Mouse (Mus musculus) forebrain, embryonic 13.5 days (tissue): ENCODE measurements around the gene Zbtb38. TPM values are rescaled to one million over a fixed set of nuclear protein-coding genes. Genes with fewer than 3 reads are reported as not detected.

Experiments used
- ATAC-seq: fragments of 200-750 bp; cut with Nextera tagmentation; 2 replicates; pipeline ENCODE4 v1.8.0; 2017
- H3K27ac ChIP-seq: fragments of 300-500 bp; sonication (generic); 2 replicates; pipeline ENCODE4 v1.5.1; 2015; ENCODE audit warnings: inconsistent platforms, mild to moderate bottlenecking, moderate library complexity
- H3K27me3 ChIP-seq: fragments of 300-500 bp; sonication (generic); 2 replicates; pipeline ENCODE4 v1.6.1; 2015; ENCODE audit warnings: mild to moderate bottlenecking, inconsistent platforms
- H3K36me3 ChIP-seq: fragments of 300-500 bp; sonication (generic); 2 replicates; pipeline ENCODE4 v1.6.1; 2015; ENCODE audit warnings: mild to moderate bottlenecking, inconsistent platforms; ENCODE audit not compliant: poor library complexity, severe bottlenecking
- H3K4me1 ChIP-seq: fragments of 300-500 bp; sonication (generic); 2 replicates; pipeline ENCODE4 v1.6.1; 2015; ENCODE audit warnings: inconsistent platforms
- H3K4me2 ChIP-seq: fragments of 300-500 bp; sonication (generic); 2 replicates; pipeline ENCODE4 v1.6.1; 2015; ENCODE audit warnings: inconsistent platforms, mild to moderate bottlenecking, moderate library complexity
- H3K4me3 ChIP-seq: fragments of 300-500 bp; sonication (generic); 2 replicates; pipeline ENCODE4 v1.5.1; 2015; ENCODE audit warnings: mild to moderate bottlenecking, inconsistent platforms
- H3K9ac ChIP-seq: fragments of 300-500 bp; sonication (generic); 2 replicates; pipeline ENCODE4 v1.6.1; 2015; ENCODE audit warnings: mild to moderate bottlenecking, inconsistent platforms
- H3K9me3 ChIP-seq: fragments of 300-500 bp; sonication (generic); replicated peaks from 2 replicates; pipeline ENCODE4 v1.6.1; 2016; ENCODE audit warnings: inconsistent platforms
- WGBS: fragments of 180-500 bp; shearing (Covaris S2); methylation state at CpG from one replicate; pipeline ENCODE4 v1.1.7; 2015; 5-methylcytosine and 5-hydroxymethylcytosine counted together
- polyA plus RNA-seq: library from polyadenylated mRNA; unstranded; fragments of >200 nt; fragmentation: Nextera tagmentation; extraction: Ambion mirVana; gene quantifications from 2 replicates; pipeline ENCODE4 v1.2.1, GENCODE M21; 2015

The Zbtb38 gene
- polyA plus RNA-seq, 1 experiment from 2014 or later, result 30.5 TPM

- Histone ChIP-seq H3K27me3 (no peaks in the 10 kb centered on the region), H3K4me1 (no peaks in the 10 kb centered on the region), H3K9me3 (no peaks in the 10 kb centered on the region), H3K27ac (no peak overlapping the region), H3K9ac (no peak overlapping the region), H3K4me2 (no peak overlapping the region), H3K4me3 (no peak overlapping the region), H3K36me3 (no peaks in the 10 kb centered on the region)
- 76% methylated on average over 5 of the region's 5 CpGs for WGBS
- ATAC-seq, result no peak
These were observed 30.6 kb upstream of the Zbtb38 start for GRCm38 (mm10) chr9:96783258-96783657.

- no peak overlapping the region for H3K9ac ChIP-seq
- H3K27ac ChIP-seq, result no peak overlapping the region
- no peaks in the 10 kb centered on the region for H3K9me3 ChIP-seq
- 75% methylated on average over 8 of the region's 8 CpGs for WGBS
- no peak for ATAC-seq
- H3K36me3 ChIP-seq, result no peaks in the 10 kb centered on the region
- H3K4me1 ChIP-seq, result no peaks in the 10 kb centered on the region
- H3K27me3 ChIP-seq, result no peaks in the 10 kb centered on the region
- H3K4me2 ChIP-seq, result no peak overlapping the region
- no peak overlapping the region for H3K4me3 ChIP-seq
These were observed 29.4 kb upstream of the Zbtb38 start for GRCm38 (mm10) chr9:96782062-96782461.

GRCm38 (mm10) chr9:96773146-96773545, 20.5 kb upstream of the Zbtb38 start:
- no peak overlapping the region for H3K4me3 ChIP-seq
- H3K27me3 ChIP-seq, result no peaks in the 10 kb centered on the region
- no peak overlapping the region for H3K9ac ChIP-seq
- H3K4me2 ChIP-seq, result no peak overlapping the region
- H3K36me3 ChIP-seq, result no peaks in the 10 kb centered on the region
- H3K27ac ChIP-seq, result no peak overlapping the region
- 8% methylated on average over 6 of the region's 6 CpGs for WGBS
- H3K9me3 ChIP-seq, result no peaks in the 10 kb centered on the region
- no peaks in the 10 kb centered on the region for H3K4me1 ChIP-seq
- no peak for ATAC-seq

GRCm38 (mm10) chr9:96770443-96770842, 17.8 kb upstream of the Zbtb38 start:
- no peak for ATAC-seq
- 78% methylated on average over 3 of the region's 3 CpGs for WGBS
- no peaks in the 10 kb centered on the region for H3K36me3 ChIP-seq
- H3K4me3 ChIP-seq, result no peak overlapping the region
- H3K9ac ChIP-seq, result no peak overlapping the region
- H3K27me3 ChIP-seq, result no peaks in the 10 kb centered on the region
- no peaks in the 10 kb centered on the region for H3K9me3 ChIP-seq
- H3K27ac ChIP-seq, result no peak overlapping the region
- no peaks in the 10 kb centered on the region for H3K4me1 ChIP-seq
- H3K4me2 ChIP-seq, result no peak overlapping the region

GRCm38 (mm10) chr9:96769651-96770050, 17.0 kb upstream of the Zbtb38 start:
- no peak overlapping the region for H3K4me2 ChIP-seq
- no peak overlapping the region for H3K27ac ChIP-seq
- H3K36me3 ChIP-seq, result no peaks in the 10 kb centered on the region
- H3K4me1 ChIP-seq, result no peaks in the 10 kb centered on the region
- no peak overlapping the region for H3K4me3 ChIP-seq
- H3K27me3 ChIP-seq, result no peaks in the 10 kb centered on the region
- no peak for ATAC-seq
- no peak overlapping the region for H3K9ac ChIP-seq
- H3K9me3 ChIP-seq, result no peaks in the 10 kb centered on the region
- 90% methylated on average over 9 of the region's 9 CpGs for WGBS

- no peak overlapping the region for H3K27ac ChIP-seq
- H3K4me3 ChIP-seq, result no peak overlapping the region
- no peak overlapping the region for H3K4me2 ChIP-seq
- no peaks in the 10 kb centered on the region for H3K4me1 ChIP-seq
- no peaks in the 10 kb centered on the region for H3K9me3 ChIP-seq
- ATAC-seq, result no peak
- no peak overlapping the region for H3K9ac ChIP-seq
- no peaks in the 10 kb centered on the region for H3K36me3 ChIP-seq
- no peaks in the 10 kb centered on the region for H3K27me3 ChIP-seq
These were observed 15.2 kb upstream of the Zbtb38 start for GRCm38 (mm10) chr9:96767874-96768273.

- Histone ChIP-seq H3K4me2 (no peak overlapping the region), H3K9ac (no peak overlapping the region), H3K36me3 (no peaks in the 10 kb centered on the region), H3K4me3 (no peak overlapping the region), H3K27me3 (no peaks in the 10 kb centered on the region), H3K9me3 (no peaks in the 10 kb centered on the region), H3K27ac (no peak overlapping the region), H3K4me1 (no peaks in the 10 kb centered on the region)
- ATAC-seq, result no peak
These were observed 13.4 kb upstream of the Zbtb38 start for GRCm38 (mm10) chr9:96766078-96766477.

GRCm38 (mm10) chr9:96765410-96765809, 12.8 kb upstream of the Zbtb38 start:
- Histone ChIP-seq H3K4me1 (no peaks in the 10 kb centered on the region), H3K36me3 (no peaks in the 10 kb centered on the region), H3K4me3 (no peak overlapping the region), H3K4me2 (no peak overlapping the region), H3K27me3 (no peaks in the 10 kb centered on the region), H3K9ac (no peak overlapping the region), H3K9me3 (no peaks in the 10 kb centered on the region), H3K27ac (no peak overlapping the region)
- WGBS, result 77% methylated on average over 5 of the region's 5 CpGs
- no peak for ATAC-seq

- Histone ChIP-seq H3K4me2 (no peak overlapping the region), H3K9ac (no peak overlapping the region), H3K4me3 (no peak overlapping the region), H3K9me3 (no peaks in the 10 kb centered on the region), H3K27me3 (no peaks in the 10 kb centered on the region), H3K27ac (no peak overlapping the region), H3K36me3 (no peaks in the 10 kb centered on the region), H3K4me1 (no peaks in the 10 kb centered on the region)
- 82% methylated on average over 9 of the region's 9 CpGs for WGBS
- no peak for ATAC-seq
These were observed 11.4 kb upstream of the Zbtb38 start for GRCm38 (mm10) chr9:96763847-96764631.

- Histone ChIP-seq H3K9ac (no peak overlapping the region), H3K9me3 (no peaks in the 10 kb centered on the region), H3K4me2 (no peak overlapping the region), H3K36me3 (no peaks in the 10 kb centered on the region), H3K27ac (no peak overlapping the region), H3K4me3 (no peak overlapping the region), H3K4me1 (0 out of 2 replicates have a peak, but pooled peaks cover 3% of the 10 kb centered on the region), H3K27me3 (no peaks in the 10 kb centered on the region)
- ATAC-seq, result no peak
- WGBS, result 93% methylated on average over 3 of the region's 3 CpGs
These were observed 10.4 kb upstream of the Zbtb38 start for GRCm38 (mm10) chr9:96763025-96763424.

GRCm38 (mm10) chr9:96758749-96759597, 6.3 kb upstream of the Zbtb38 start:
- H3K27ac ChIP-seq, result peak overlapping the region; percentile 59; the same call in 1 of the 2 replicates
- H3K4me2 ChIP-seq, result peak overlapping the region; percentile 55
- 0 out of 2 replicates have a peak, but pooled peaks cover 3% of the 10 kb centered on the region for H3K4me1 ChIP-seq
- no peaks in the 10 kb centered on the region for H3K27me3 ChIP-seq
- peak overlapping the region; percentile 38 for H3K4me3 ChIP-seq
- peak overlapping the region; percentile 48; the same call in 1 of the 2 replicates for H3K9ac ChIP-seq
- no peaks in the 10 kb centered on the region for H3K9me3 ChIP-seq
- no peaks in the 10 kb centered on the region for H3K36me3 ChIP-seq
- WGBS, result 12% methylated on average over 22 of the region's 22 CpGs
- peak; percentile 96 for ATAC-seq

- H3K4me1 ChIP-seq, result peaks cover 11% of the 10 kb centered on the region; the same call in 1 of the 2 replicates
- H3K4me3 ChIP-seq, result no peak overlapping the region
- H3K36me3 ChIP-seq, result no peaks in the 10 kb centered on the region
- no peak overlapping the region for H3K27ac ChIP-seq
- no peak overlapping the region for H3K4me2 ChIP-seq
- H3K9me3 ChIP-seq, result no peaks in the 10 kb centered on the region
- no peak for ATAC-seq
- H3K9ac ChIP-seq, result no peak overlapping the region
- no peaks in the 10 kb centered on the region for H3K27me3 ChIP-seq
- 93% methylated on average over 9 of the region's 9 CpGs for WGBS
These were observed 4.2 kb upstream of the Zbtb38 start for GRCm38 (mm10) chr9:96756638-96757435.
